Mouse (Mus musculus) intestine, embryonic 14.5 days (tissue): ENCODE data around the gene Tubg2. TPM values are rescaled to one million over a fixed set of nuclear protein-coding genes. Genes with fewer than 3 reads are reported as not detected.

ENCODE experiments used
- ATAC-seq: fragments of 200-750 bp; cut with Nextera tagmentation; replicated peaks from 2 replicates; pipeline ENCODE4 v1.8.0; 2017; ENCODE audit warnings: low read depth, moderate number of reproducible peaks, moderate TSS enrichment, moderate library complexity; ENCODE audit not compliant: low FRiP score, low TSS enrichment
- DNase-seq: peaks from one replicate; pipeline ENCODE4 v3.0.0-alpha.2; 2018; ENCODE audit warnings: low spot score
- H3K27ac ChIP-seq: fragments of 300-500 bp; sonication (generic); 2 replicates; pipeline ENCODE4 v1.5.1; 2014; ENCODE audit warnings: low read depth, mild to moderate bottlenecking, control low read depth
- H3K27me3 ChIP-seq: fragments of 300-500 bp; sonication (generic); replicated peaks from 2 replicates; pipeline ENCODE4 v1.6.1; 2014; ENCODE audit warnings: low read length, control low read depth; ENCODE audit not compliant: control insufficient read depth, insufficient read depth
- H3K36me3 ChIP-seq: fragments of 300-500 bp; sonication (generic); 2 replicates; pipeline ENCODE4 v1.6.1; 2014; ENCODE audit warnings: low read length, control low read depth; ENCODE audit not compliant: control insufficient read depth, insufficient read depth
- H3K4me1 ChIP-seq: fragments of 300-500 bp; sonication (generic); replicated peaks from 2 replicates; pipeline ENCODE4 v1.6.1; 2014; ENCODE audit warnings: low read length, control low read depth, mixed read lengths; ENCODE audit not compliant: control insufficient read depth, insufficient read depth
- H3K4me2 ChIP-seq: fragments of 300-500 bp; sonication (generic); 2 replicates; pipeline ENCODE4 v1.6.1; 2014; ENCODE audit warnings: low read length
- H3K4me3 ChIP-seq: fragments of 300-500 bp; sonication (generic); 2 replicates; pipeline ENCODE4 v1.5.1; 2014; ENCODE audit warnings: low read depth, low read length, control low read depth, mixed read lengths
- H3K9ac ChIP-seq: fragments of 300-500 bp; sonication (generic); 2 replicates; pipeline ENCODE4 v1.6.1; 2014; ENCODE audit warnings: mild to moderate bottlenecking, low read length
- H3K9me3 ChIP-seq: fragments of 300-500 bp; sonication (generic); 2 replicates; pipeline ENCODE4 v1.6.1; 2016; ENCODE audit warnings: low read length, control low read depth; ENCODE audit not compliant: control insufficient read depth
- WGBS: fragments of 180-500 bp; shearing (Covaris S2); extraction: QIAGEN DNeasy Blood & Tissue Kit; methylation state at CpG from one replicate; pipeline ENCODE4 v1.1.7; 2014; 5-methylcytosine and 5-hydroxymethylcytosine counted together
- polyA plus RNA-seq: library from polyadenylated mRNA; unstranded; fragments of >200 nt; fragmentation: Nextera tagmentation; extraction: Ambion mirVana; gene quantifications from 2 replicates; pipeline ENCODE4 v1.2.1, GENCODE M21; 2014

Tubg2 gene
- polyA plus RNA-seq, 1 experiment from 2014 or later = 7.4 TPM

DNA sequence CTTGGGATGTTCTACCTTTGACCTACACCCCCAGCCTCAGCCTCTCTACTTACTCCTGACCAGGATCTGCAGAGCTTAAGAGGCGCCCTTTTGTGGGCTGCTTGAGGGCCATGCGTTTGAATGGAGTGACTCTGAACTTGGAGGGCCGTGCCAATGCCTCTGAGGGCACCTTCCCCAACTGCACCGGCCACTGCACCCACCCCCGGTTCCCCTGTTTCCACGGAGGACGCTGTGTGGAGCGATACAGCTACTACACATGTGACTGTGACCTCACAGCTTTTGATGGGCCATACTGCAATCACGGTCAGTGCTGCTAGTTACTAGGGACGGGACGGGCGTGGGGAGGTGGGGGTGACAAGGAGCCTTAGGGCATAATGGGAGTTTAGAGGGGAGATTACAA is 29.3 kb downstream of the Tubg2 start:
- WGBS = 88% methylated on average over 12 of the region's 12 CpGs

DNA sequence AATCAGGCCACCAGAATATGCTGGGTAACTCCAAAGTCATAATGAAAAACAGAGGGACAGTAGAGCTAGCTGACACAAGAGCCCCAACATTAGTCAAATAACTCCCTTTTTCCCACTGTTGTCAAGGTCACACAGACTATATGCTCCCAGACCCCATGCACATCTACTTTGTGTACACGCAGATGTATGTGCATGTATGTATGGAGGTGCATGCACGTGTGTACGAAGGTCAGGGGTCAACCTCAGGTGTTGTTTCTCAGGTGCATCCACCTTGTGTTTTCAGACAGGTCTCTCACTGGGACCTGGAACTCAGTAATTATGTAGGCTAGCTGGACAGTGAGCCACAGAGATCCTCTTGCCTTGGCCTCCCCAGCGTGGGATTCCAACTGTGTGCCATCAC is 29.7 kb downstream of the Tubg2 start:
- no peaks in the 10 kb centered on the region for H3K27me3 ChIP-seq
- peaks cover 19% of the 10 kb centered on the region for H3K4me1 ChIP-seq
- no peak overlapping the region for H3K9ac ChIP-seq
- no peak overlapping the region for H3K4me3 ChIP-seq
- H3K27ac ChIP-seq = no peak overlapping the region
- DNase-seq (no peak), ATAC-seq (no peak)
- WGBS = 93% methylated on average over 4 of the region's 4 CpGs
- H3K9me3 ChIP-seq = no peaks in the 10 kb centered on the region
- H3K36me3 ChIP-seq = no peaks in the 10 kb centered on the region
- no peak overlapping the region for H3K4me2 ChIP-seq

More for the DNA sequence above, 29.3 kb downstream of the Tubg2 start:
- no peak for ATAC-seq
- no peak overlapping the region for H3K4me3 ChIP-seq
- no peaks in the 10 kb centered on the region for H3K36me3 ChIP-seq
- H3K27ac ChIP-seq = no peak overlapping the region
- no peaks in the 10 kb centered on the region for H3K9me3 ChIP-seq
- no peak for DNase-seq
- no peak overlapping the region for H3K9ac ChIP-seq
- H3K27me3 ChIP-seq = no peaks in the 10 kb centered on the region
- no peak overlapping the region for H3K4me2 ChIP-seq
- peaks cover 15% of the 10 kb centered on the region for H3K4me1 ChIP-seq

DNA sequence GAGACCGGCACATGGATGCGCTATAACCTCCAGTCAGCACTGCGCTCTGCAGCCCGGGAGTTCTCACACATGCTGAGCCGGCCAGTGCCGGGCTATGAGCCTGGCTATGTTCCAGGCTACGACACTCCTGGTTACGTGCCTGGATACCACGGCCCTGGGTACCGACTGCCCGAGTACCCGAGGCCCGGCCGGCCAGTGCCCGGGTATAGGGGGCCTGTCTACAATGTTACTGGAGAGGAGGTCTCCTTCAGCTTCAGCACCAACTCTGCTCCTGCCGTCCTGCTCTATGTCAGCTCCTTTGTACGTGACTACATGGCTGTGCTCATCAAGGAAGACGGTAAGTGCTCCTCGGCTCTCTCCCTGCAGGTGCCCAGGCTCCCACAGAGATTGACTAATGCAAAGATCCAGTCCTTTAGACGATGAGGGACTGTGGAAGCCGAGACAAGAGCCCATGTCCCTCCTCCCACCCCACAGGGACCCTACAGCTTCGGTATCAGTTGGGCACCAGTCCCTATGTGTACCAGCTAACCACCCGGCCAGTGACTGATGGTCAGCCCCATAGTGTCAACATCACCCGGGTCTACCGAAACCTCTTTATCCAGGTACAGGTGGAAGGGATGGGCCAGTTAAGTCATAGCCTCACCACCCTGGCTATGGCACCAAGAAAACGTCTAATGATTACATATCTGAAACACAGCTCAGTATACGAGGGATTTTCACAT is 31.0 kb downstream of the Tubg2 start:
- Histone ChIP-seq H3K9me3 (no peaks in the 10 kb centered on the region), H3K27me3 (no peaks in the 10 kb centered on the region), H3K9ac (no peak overlapping the region), H3K4me1 (peaks cover 31% of the 10 kb centered on the region), H3K27ac (no peak overlapping the region), H3K4me2 (no peak overlapping the region), H3K4me3 (no peak overlapping the region), H3K36me3 (no peaks in the 10 kb centered on the region)
- DNase-seq = no peak
- 93% methylated on average over 27 of the region's 27 CpGs for WGBS
- ATAC-seq = no peak

DNA sequence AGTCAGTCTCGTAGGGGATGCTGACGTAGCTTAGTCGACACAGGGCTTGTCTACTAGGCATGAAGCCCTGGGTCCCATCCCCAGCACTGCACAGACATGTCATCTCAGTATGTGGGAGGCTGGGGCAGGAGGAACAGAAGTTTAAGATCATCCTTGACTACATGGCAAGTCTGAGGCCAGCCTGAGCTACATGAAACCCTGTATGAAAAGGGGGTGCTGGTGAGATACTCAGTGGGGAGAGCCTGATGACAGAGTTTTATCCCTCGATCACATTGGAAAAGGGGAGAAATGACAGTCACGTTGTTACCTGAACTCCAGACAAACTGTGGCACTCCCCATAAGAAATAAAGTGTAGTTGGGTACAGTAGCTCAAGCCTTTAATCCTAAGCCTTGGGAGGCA is 31.8 kb downstream of the Tubg2 start:
- H3K4me3 ChIP-seq = no peak overlapping the region
- H3K36me3 ChIP-seq = peaks cover under 1% of the 10 kb centered on the region; the same call in 1 of the 2 replicates
- H3K27me3 ChIP-seq = no peaks in the 10 kb centered on the region
- H3K4me1 ChIP-seq = peaks cover 31% of the 10 kb centered on the region
- H3K9me3 ChIP-seq = no peaks in the 10 kb centered on the region
- no peak overlapping the region for H3K9ac ChIP-seq
- H3K27ac ChIP-seq = no peak overlapping the region
- no peak overlapping the region for H3K4me2 ChIP-seq
- DNase-seq (no peak), ATAC-seq (no peak)
- WGBS = 89% methylated on average over 5 of the region's 5 CpGs

DNA sequence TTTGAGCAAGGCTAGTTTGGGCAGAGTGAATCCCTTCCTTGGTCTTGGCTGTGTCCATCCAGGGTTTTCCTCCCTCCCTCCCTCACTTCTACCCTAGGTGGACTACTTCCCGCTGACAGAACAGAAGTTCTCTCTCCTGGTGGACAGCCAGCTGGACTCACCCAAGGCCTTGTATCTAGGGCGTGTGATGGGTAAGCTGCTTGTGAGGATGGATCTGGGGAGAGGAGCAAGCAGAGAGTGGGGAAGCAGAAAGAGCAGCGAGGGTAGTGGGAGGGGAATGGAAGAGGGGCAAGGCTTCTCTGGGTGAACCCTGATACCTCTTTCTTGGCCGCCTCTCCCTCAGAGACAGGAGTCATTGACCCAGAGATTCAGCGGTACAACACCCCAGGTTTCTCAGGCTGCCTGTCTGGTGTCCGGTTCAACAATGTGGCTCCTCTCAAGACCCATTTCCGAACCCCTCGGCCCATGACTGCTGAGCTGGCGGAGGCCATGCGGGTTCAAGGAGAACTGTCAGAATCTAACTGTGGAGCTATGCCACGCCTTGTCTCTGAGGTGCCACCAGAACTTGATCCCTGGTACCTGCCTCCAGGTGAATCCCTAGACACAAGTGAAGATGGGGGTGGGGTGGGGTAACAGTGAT is 32.6 kb downstream of the Tubg2 start:
- Histone ChIP-seq H3K4me1 (peaks cover 31% of the 10 kb centered on the region), H3K36me3 (peaks cover 8% of the 10 kb centered on the region), H3K9ac (no peak overlapping the region), H3K27ac (peak overlapping the region; percentile 93), H3K4me3 (no peak overlapping the region), H3K9me3 (no peaks in the 10 kb centered on the region), H3K4me2 (no peak overlapping the region), H3K27me3 (no peaks in the 10 kb centered on the region)
- 80% methylated on average over 11 of the region's 11 CpGs for WGBS
- no peak for DNase-seq
- no peak for ATAC-seq

DNA sequence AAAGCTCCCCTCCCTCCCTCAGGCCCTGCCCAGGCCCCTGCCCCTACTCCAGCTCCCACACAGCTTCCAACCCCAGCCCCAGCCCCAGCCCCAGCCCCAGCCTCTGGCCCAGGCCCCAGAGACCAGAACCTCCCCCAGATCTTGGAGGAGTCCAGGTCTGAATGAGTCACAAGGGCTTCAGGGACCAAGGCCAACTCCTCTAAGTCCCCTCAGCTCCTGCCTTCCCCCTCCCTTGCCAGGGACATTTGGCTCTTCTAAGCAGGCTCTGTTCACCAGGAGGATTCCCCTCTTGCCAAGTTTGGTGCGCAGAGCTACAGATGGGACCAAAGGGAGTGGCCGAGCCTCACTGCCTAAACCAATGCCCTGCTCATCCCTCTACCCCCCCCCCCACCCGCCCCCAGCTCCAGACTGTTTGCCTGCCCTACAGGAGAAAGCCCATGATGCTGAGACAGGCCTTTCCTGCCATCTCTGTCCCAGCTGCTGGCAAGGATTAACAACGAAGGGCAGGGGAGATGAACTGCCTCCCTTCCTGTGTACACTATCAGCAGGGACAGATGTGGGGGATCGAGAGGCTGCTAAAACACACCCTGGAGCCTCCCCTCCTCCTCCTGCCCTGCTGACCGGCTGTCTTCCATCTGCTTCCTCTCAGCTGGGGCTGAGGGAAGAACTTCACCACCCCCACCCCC is 33.9 kb downstream of the Tubg2 start:
- 13% methylated on average over 6 of the region's 6 CpGs for WGBS
- ATAC-seq (peak; percentile 72), DNase-seq (peak; percentile 77)
- Histone ChIP-seq H3K27me3 (no peaks in the 10 kb centered on the region), H3K4me2 (peak overlapping the region; percentile 23; the same call in 1 of the 2 replicates), H3K36me3 (peaks cover 21% of the 10 kb centered on the region), H3K4me3 (no peak overlapping the region), H3K9ac (peak overlapping the region; percentile 27), H3K27ac (peak overlapping the region; percentile 93), H3K4me1 (peaks cover 31% of the 10 kb centered on the region), H3K9me3 (no peaks in the 10 kb centered on the region)

DNA sequence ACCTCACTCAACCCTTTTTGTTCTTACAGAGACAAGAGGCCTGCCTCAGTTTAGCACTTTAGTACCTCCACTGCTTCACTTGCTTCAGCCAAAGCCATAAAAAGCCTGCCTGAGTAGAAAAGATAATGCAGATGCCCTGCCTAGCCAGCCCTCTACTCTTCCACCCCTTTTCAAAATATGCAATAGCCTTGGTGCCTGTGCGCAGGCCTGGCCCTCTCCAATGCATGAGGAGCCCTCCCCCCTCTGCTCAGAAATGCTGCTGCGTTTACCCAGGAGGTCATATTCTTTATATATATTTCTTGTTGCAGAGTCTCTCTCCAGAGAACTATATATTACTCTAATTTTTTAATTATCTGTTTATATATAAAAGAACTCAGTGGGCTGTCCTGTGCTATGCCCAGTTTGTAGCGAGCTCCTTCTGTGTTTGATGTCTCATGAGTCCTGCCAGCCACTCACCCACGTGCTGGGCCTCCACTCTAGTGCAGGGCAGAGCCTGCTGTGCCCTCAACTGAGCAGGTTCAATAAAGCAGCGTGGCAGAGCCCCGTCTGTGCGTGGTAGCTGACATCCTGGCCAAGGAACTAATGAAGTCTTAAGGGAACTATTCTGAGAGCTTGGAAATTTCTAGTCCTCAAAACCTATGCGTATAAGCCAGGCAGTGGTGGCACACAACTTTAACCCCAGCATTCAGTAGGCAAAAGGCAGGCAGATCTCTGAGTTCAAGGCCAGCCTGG is 34.6 kb downstream of the Tubg2 start:
- no peak for ATAC-seq
- Histone ChIP-seq H3K27ac (peak overlapping the region; percentile 93), H3K9ac (peak overlapping the region; percentile 27), H3K27me3 (no peaks in the 10 kb centered on the region), H3K36me3 (peaks cover 26% of the 10 kb centered on the region), H3K4me1 (peaks cover 31% of the 10 kb centered on the region), H3K9me3 (no peaks in the 10 kb centered on the region), H3K4me2 (peak overlapping the region; percentile 23; the same call in 1 of the 2 replicates), H3K4me3 (no peak overlapping the region)
- no peak for DNase-seq
- WGBS = 34% methylated on average over 8 of the region's 8 CpGs
